In genomic region chr5:53254821-53255220, GRCm38 (mm10) we compare ENCODE assay signal across 35 mouse cellular contexts.
"Had no signal": no experiment of that assay in that cellular context is flagged by ENCODE, and none has a peak within 500 bp of the region (broad histone marks: within the 10 kb centered on the region; RNA-seq: fewer than 3 reads in every experiment).

No protein-coding gene starts in this region.

- H3K27ac ChIP-seq: heart, embryonic 13.5 days; heart, embryonic 15.5 days; hindbrain, embryonic 10.5 days; hindbrain, embryonic 12.5 days; hindbrain, embryonic 13.5 days; hindbrain, embryonic 14.5 days; hindbrain, embryonic 15.5 days; hindbrain, postnatal 0 days; intestine, embryonic 15.5 days; kidney, embryonic 15.5 days; kidney, postnatal 0 days; layer of hippocampus, adult 2 months; left cerebral cortex, adult 2 months had no signal

- H3K27me3 ChIP-seq: hindbrain, embryonic 15.5 days; intestine, embryonic 15.5 days had no signal

- H3K4me2 ChIP-seq: heart, embryonic 11.5 days; heart, embryonic 12.5 days; heart, embryonic 13.5 days; heart, embryonic 15.5 days; hindbrain, embryonic 12.5 days; hindbrain, embryonic 13.5 days; hindbrain, embryonic 14.5 days; hindbrain, embryonic 15.5 days; intestine, embryonic 15.5 days; kidney, embryonic 15.5 days had no signal

- H3K36me3 ChIP-seq: heart, embryonic 12.5 days; heart, embryonic 13.5 days; heart, embryonic 15.5 days; hindbrain, embryonic 10.5 days; hindbrain, embryonic 12.5 days; hindbrain, embryonic 13.5 days; hindbrain, embryonic 15.5 days; intestine, embryonic 15.5 days; kidney, embryonic 15.5 days had no signal

- DNase-seq: heart, postnatal 10 days; heart, postnatal 14 days; heart, postnatal 36 days; heart, postnatal 4 days; kidney, adult 11 months; kidney, adult 18-20 months; kidney, adult 2 months; kidney, adult 8-10 months; kidney, adult 9 months; kidney, postnatal 10 days; kidney, postnatal 14 days; kidney, postnatal 25 days; kidney, postnatal 36 days; kidney, postnatal 4 days; layer of hippocampus, adult 9-11 months; layer of hippocampus, postnatal 36 days had no signal

- ATAC-seq: hindbrain, embryonic 16.5 days; hindbrain, postnatal 0 days; inflammation-experienced regulatory T-cells, adult 6 months; intestine, embryonic 15.5 days; intestine, embryonic 16.5 days; intestine, postnatal 0 days had no signal

- H3K4me3 ChIP-seq: heart, embryonic 12.5 days; heart, embryonic 13.5 days; heart, embryonic 15.5 days; hindbrain, embryonic 10.5 days; hindbrain, embryonic 12.5 days; hindbrain, embryonic 13.5 days; hindbrain, embryonic 15.5 days; intestine, embryonic 15.5 days; kidney, embryonic 15.5 days; layer of hippocampus, adult 2 months; left cerebral cortex, adult 2 months had no signal

- H3K9ac ChIP-seq: heart, embryonic 12.5 days; heart, embryonic 13.5 days; heart, embryonic 15.5 days; hindbrain, embryonic 12.5 days; hindbrain, embryonic 13.5 days; hindbrain, embryonic 14.5 days; hindbrain, embryonic 15.5 days; intestine, embryonic 15.5 days; kidney, embryonic 15.5 days had no signal

- H3K9me3 ChIP-seq: heart, embryonic 12.5 days; heart, embryonic 13.5 days; heart, embryonic 15.5 days; hindbrain, embryonic 10.5 days; hindbrain, embryonic 12.5 days; hindbrain, embryonic 13.5 days; hindbrain, embryonic 15.5 days; intestine, embryonic 15.5 days; kidney, embryonic 15.5 days had no signal
